Mouse (Mus musculus) C2C12 (cell line): Measurements from ENCODE around the gene Aldh1l1.

ENCODE experiments used
- CEBPB ChIP-seq: IDR thresholded peaks from one replicate; pipeline ENCODE4 v1.6.1; 2011; ENCODE audit warnings: low read depth, mild to moderate bottlenecking, control low read depth, moderate library complexity
- CTCF ChIP-seq: IDR thresholded peaks from one replicate; pipeline ENCODE4 v1.5.1; 2011; ENCODE audit not compliant: control insufficient read depth, insufficient read depth, insufficient read length
- MAX ChIP-seq: IDR thresholded peaks from one replicate; pipeline ENCODE4 v1.6.1; 2011; ENCODE audit warnings: mild to moderate bottlenecking, control low read depth
- MYOG ChIP-seq: IDR thresholded peaks from one replicate; pipeline ENCODE4 v1.6.1; 2011; ENCODE audit not compliant: control insufficient read depth, insufficient read length; ENCODE audit errors: extremely low read depth

- TF ChIP-seq CTCF: no peak
- TF ChIP-seq MAX: no peak
- no peak for TF ChIP-seq MYOG
- TF ChIP-seq CEBPB: no peak
Measured at GRCm38 (mm10) chr6:90499509-90499908, 13.3 kb downstream of the Aldh1l1 start.
